Mouse (Mus musculus) urinary bladder, postnatal 14 days (tissue): ENCODE results near the gene Gnb3.
A peak's percentile ranks its signal among the peaks of the same experiment; 100 is the strongest.
"Not testable (repeated sequence)": the region's sequence is repeated elsewhere in the genome, so short reads cannot be mapped to it uniquely, and the experiment has no call there.

ENCODE experiments used
- DNase-seq: peaks from one replicate; pipeline ENCODE4 v3.0.0; 2021; ENCODE audit warnings: low spot score

Gene Gnb3

DNA sequence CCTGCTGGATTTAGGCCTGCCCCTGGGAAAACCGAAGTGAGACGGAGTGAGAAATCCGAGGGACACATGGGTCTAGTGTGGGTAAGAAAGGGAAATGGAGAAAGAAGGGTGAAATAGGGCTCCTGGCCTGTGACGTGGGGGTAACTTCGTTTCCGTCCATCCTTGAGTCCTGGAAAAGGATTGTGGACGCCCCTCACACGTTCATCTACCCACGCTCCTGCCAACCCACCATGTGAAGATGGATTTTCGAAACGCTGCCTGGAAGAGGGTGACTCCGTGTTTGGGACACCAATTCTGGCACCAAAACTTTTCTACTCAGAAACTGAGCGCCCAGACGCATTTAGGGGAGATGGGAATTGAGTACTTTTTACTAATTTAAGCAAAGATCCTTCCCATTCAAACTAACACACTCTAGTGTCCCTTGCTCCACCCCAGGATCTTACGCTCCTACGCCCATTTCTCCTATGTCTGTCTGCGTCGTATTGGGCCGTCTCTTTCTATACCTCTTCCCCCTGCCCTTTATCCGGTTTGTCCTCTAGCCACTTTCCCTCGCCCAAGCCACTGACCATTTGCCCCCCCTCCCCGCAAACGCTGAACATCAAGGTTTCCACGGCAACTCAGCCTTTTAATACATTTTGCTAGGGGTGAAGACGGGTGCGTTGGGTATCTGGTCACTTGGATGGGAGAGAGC, 17.9 kb upstream of the Gnb3 start:
- no peak for DNase-seq

- DNase-seq: peak; percentile 82
Measured at GRCm38 (mm10) chr6:124856916-124857839, 17.1 kb upstream of the Gnb3 start, which contains the start of gene P3h3. Gene P3h3 (minus strand): TSS chr6:124857752.

DNA sequence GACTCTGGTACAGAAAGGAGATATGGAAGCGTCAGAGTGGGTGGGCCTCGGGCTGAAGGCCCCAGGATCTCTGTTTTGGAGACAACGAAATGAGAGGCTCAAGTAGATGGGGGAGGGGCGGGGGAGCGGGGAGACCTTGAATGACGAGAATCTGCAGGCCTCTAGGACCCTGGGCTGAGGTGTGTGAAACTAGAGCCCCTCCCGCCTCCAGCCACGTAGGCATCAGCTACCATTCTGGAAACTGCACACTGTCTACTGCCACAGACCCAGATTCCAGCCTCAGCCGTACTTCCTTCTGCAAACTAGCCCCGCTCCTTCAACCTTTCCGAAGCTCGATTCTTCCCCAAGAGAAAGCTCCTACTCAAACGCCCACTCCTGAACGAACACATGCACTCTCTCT, 16.2 kb upstream of the Gnb3 start:
- DNase-seq: no peak

GRCm38 (mm10) chr6:124854647-124855046, 14.6 kb upstream of the Gnb3 start:
- no peak for DNase-seq

- no peak for DNase-seq
Measured at GRCm38 (mm10) chr6:124850535-124850934, 10.5 kb upstream of the Gnb3 start.

DNA sequence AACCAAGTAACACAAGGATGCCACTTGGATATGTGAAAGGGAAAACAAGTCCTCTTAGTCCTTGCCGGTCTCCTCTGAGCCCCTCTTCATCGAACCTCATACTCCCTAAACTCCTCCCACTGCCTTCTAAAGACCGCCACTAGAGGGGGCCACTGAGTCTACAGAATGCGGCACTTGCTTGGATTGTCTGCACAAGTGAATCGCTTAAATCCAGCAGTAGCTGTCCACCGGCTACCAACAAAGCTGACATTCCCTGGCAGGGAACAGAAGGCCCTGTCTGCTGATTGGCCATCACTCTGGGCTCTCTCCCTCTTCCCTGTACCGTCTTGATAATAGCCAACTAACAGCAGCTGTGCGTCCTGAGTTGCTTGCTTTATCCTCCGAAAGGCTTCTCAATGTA, 7.2 kb upstream of the Gnb3 start:
- peak; percentile 91 for DNase-seq

DNA sequence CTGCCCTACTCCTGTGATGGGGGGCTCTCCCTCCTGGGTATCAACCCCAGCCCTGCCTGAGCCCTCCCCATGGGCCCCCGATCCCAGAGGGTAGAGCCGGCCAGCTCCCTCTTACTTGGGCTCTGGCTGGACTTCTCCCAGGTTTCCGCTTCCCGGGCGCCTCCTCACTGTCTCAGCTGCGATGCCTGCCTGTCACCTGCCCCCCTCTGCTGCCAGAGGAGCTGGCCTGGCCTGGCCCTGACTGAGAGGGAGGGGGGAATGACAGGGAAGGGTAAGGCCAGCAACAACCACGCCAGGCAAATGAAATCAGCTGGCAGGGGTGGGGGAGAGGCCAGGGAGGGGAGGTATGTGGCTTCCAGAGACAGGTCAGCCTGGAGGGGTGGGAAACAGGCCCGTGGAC, 270 bp downstream of the Gnb3 start:
- no peak for DNase-seq

GRCm38 (mm10) chr6:124836411-124836810, 3.7 kb downstream of the Gnb3 start:
- no peak for DNase-seq

DNA sequence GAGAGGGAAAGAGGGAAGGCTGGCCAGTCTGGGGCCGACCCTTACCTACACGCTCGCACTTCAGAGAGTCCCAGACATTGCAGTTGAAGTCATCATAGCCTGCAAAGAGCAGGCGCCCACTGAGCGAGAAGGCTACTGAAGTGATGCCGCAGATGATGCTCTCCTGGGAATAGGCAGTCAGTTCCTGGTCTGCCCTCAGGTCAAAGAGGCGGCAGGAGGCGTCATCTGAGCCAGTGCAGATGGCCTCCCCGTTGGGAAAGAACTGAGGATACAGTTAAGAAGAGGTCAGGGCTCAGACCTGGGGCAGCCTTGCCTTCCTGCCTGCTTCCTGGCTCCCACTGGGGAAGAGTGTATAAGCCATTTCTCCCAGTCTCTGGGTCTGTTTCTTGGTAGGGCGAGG, 4.5 kb downstream of the Gnb3 start:
- no peak for DNase-seq

GRCm38 (mm10) chr6:124834512-124835081, 5.5 kb downstream of the Gnb3 start:
- peak; percentile 50 for DNase-seq

- no peak for DNase-seq
Measured at GRCm38 (mm10) chr6:124831649-124832048, 8.4 kb downstream of the Gnb3 start.

DNA sequence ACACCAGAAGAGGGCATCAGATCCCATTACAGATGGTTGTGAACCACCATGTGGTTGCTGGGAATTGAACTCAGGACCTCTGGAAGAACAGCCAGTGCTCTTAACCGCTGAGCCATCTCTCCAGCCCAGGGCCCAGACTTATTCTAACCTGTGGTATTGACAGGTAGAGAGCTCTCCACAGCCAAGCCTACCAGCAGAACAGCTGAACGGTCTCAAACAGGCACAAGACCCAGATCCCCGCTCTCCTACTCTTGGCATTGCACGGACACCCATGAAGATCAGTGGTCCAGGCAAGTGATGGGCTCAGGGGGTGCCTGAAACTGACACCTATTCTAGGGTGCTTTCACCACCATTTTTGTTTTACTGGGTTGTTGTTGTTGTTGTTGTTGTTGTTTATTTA, 8.9 kb downstream of the Gnb3 start:
- not testable (repeated sequence) for DNase-seq

GRCm38 (mm10) chr6:124829799-124830700, 10.0 kb downstream of the Gnb3 start:
- DNase-seq: peak; percentile 93

GRCm38 (mm10) chr6:124828868-124829798, 10.9 kb downstream of the Gnb3 start, which contains the start of the genes Usp5 and Cdca3:
Gene Usp5 (minus strand): TSS chr6:124829484.
Gene Cdca3 (plus strand): TSS chr6:124829547.
- DNase-seq: peak; percentile 98

DNA sequence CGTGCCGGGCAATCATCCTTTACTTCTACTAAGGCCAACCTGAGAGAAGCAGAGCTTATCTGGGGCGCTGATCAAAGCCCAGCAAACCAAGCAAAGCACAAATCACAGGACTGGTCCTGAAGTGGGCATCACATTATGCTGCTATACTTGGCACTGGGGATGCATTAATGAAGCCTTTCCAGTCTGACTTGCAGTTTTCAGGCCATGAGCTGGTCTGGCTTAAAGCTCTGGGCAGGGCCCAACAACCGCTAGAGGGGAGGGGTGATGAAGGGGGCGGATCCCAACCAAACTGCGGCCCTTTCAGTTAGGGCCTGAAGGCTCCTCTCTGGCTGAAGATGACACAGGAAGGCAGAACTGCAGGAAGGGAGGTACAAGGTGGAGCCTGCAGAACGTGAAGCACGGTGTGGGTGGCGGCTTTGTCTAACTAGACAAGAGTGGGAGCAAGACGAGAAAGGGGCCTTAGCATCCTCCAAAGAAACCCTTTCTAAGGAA, 11.9 kb downstream of the Gnb3 start:
- DNase-seq: peak; percentile 67

DNA sequence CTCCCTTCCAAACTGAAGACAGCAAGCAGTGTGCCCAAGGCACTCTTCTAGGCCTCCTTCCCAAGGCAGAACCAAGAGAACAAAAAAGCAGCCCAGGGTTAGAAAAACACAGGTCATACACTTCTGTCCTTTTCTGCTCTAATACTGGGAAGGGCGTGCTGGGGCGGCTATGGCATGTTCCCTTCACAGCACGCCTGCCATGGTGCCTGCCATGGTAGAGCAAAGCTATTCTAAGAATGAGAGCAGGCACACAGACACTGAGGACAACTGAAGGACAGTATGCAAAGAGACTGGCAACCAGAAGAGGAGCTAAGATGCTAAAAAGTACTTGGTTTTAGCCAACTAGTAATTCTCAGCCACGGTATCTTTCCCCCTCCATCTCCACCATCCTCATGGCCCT, 18.0 kb downstream of the Gnb3 start:
- no peak for DNase-seq

DNA sequence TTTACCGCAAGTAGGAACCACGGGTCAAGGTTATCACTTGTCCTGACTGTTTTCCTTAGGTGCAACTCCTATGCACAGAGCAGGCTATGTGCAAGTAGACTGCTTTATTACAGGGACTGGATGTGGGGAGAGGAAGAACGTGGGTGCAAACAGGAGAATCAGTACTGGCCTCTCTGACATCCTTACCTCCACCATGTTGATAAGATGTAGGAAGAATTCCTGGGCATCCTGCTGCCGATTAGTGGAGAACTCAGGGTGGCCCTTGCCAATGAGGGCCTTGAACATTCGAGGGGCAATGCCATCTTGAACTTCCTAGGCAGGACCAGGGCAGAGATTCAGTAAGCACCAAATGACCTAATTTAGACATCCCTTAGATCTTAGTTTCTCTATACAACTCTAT, 19.2 kb downstream of the Gnb3 start:
- no peak for DNase-seq

GRCm38 (mm10) chr6:124817971-124818370, 22.1 kb downstream of the Gnb3 start:
- DNase-seq: no peak

DNA sequence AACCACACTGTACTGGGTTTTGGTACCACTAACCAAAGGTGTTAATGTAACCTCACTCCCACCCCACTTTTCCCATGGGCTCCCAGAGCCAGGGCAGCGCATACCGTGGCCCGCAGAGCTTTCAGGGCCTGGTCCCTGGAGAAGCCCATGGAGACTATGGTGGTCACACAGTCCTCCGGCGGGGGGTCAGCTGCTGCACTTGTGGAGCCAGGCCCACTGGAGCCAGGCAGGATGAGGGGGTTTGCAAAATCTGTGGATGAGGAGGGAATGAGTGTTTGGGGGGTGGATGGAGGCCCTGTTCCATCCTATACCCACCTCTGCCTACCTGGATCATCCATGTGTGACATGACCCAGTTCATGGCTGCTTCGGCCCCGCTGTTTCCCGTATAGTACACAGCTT, 22.5 kb downstream of the Gnb3 start:
- DNase-seq: no peak

GRCm38 (mm10) chr6:124817125-124817524, 22.9 kb downstream of the Gnb3 start:
- DNase-seq: no peak
